Mouse (Mus musculus) effector memory CD4-positive, alpha-beta T cell, adult 5 months (primary cell): ENCODE results near the gene Lsm4. TPM values are rescaled to one million over a fixed set of nuclear protein-coding genes. Genes with fewer than 3 reads are reported as not detected.

Source experiments
- polyA plus RNA-seq: library from polyadenylated mRNA; unstranded; fragments of 100-300 nt; shearing (Covaris generic); gene quantifications from one replicate; pipeline ENCODE4 v1.2.1, GENCODE M21; 2017

The Lsm4 gene
- polyA plus RNA-seq = 250 TPM

GRCm38 (mm10) chr8:70673079-70673856, at the start of gene Lsm4:
Gene Lsm4 (plus strand): TSS chr8:70673248.

DNA sequence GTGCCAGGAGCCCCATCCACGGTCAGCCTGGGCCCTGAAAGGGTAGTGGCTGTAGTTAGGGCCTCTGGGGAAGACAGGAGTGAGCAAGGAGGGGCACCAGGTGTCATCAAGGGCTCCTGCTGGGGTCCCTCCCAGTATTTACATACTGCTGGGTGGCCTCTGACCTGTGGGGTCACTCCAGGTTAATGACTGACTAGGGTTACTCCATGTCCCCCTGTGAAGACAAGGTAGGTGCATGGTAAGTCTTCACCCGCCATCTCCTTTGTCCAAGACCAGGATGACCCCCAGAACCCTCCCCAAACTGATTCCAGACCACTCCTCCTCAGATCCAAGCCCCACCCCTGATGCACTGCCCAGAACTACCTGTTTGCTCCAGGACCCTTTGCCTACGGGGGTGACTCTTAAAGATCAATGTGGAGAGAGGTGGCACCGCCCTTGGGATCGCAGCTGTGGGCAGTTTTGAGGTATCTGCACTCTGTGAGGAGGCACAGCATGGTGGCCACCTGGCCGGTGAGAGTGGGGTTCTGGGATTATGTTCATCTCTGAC, 40.6 kb upstream of the Lsm4 start, which contains the start of gene Gdf15:
TSS of gene Gdf15 (minus strand) at position 111 of the 547 bp plus-strand sequence.

GRCm38 (mm10) chr8:70660273-70660725, 12.7 kb upstream of the Lsm4 start, which contains the start of gene Pgpep1:
Gene Pgpep1 (minus strand): TSS chr8:70660388.

DNA sequence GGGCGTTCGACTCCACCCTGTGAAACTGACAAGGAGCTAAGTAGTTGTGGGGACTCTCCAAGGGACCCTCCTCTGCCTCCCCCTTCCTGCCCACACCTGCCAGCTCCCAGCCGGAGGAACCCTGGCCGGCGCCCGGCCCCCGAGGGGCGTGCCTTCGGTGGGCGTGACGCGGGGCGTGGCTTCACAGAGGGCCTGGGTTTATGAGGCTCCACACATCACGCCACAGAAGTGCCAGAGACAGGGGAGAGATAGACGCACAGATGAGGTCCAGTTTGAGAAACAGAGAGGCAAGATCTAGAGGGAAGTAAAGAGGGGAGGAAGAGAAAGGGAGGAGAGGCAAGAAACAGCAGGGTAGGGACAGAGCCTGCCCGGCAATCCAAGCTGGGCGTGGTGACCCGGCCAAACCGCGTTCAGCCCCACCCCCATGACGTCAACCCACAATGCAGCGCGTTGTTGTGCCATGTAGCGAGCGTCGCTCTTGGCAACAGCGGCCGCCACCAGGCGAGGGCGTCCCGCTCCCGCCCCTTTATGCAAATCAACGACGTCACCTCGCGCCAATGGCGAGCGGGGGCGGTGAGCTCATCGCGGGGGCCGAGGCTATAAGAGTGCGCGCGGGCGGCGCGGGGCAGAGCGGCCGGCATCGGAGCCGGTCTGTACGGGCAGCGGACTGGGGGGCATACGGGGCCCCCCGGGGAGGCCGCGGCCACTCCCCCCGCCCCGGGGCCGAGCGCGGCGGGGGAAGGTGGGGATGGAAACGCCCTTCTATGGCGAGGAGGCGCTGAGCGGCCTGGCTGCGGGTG, 25.5 kb downstream of the Lsm4 start, which contains the start of gene Jund:
TSS of gene Jund (plus strand) at position 640 of the 800 bp plus-strand sequence.

DNA sequence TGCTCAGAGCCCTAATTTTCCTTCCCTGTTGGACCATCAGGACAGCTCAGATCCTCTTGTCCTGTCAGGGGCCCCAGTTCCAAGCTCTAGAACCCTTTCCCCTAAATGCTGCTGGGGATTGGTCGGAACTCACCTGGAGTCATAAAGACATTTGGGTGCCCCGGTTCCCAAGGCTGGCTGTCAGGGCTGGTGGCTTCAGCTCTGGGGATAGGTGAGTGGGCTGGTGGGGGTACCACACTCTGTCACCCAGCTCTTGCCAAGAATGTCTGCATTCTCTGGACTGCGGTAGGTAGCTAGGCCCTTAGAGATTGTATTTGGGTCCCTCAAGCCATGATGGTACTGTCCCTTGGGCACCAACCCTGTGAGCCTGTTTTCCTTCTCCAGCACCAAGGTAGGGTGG, 30.2 kb downstream of the Lsm4 start, which contains the start of gene Iqcn:
TSS of gene Iqcn (plus strand) at position 171 of the 400 bp plus-strand sequence.

GRCm38 (mm10) chr8:70718297-70718696, 45.2 kb downstream of the Lsm4 start, which contains the start of gene Gm3336:
Gene Gm3336 (plus strand): TSS chr8:70718543.

DNA sequence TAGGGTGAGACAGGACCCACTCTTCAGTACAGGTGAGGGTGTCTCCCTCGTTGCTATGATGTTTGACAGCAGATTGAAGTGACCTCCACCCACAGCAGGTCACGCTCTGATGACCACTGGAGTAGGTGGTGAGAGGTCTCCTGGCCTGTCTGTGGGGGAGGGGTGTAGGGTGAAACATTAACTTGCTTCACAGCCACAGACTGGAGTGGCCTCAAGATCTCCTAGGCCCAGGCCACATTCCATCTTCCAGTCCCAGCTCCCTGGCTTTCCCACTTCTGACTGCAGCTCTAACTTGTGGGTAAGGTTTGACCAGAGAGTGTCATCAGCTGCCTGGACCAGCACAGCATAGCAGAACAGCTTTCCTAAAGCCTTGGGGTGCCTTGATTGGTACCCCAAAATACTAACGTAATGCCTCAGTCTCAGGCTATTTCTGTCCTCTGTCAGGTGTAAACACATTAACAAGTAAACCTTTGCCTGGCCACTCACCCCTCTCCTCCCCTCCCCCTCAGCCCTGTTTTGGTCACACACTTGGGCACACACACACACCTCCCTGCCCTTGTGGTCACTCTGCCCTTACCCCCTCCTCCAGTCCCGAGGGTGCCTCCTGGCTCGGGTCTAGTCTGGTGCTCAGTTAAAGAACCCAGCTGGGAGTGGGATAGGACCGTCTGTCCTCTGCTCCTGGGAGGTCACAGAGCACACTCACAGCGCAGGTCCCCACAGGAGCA, 50.6 kb downstream of the Lsm4 start, which contains the start of gene Pde4c:
TSS of gene Pde4c (plus strand) at position 235 of the 725 bp plus-strand sequence.

Other genes with a start within 250 kb of the Lsm4 start
- gene Crtc1, start 233.7 kb upstream of the Lsm4 start, polyA plus RNA-seq = 11.2 TPM
- gene Klhl26, start 196.3 kb upstream of the Lsm4 start, polyA plus RNA-seq = 11.5 TPM
- not detected for gene Tmem59l, start 185.9 kb upstream of the Lsm4 start, polyA plus RNA-seq
- not detected for gene Crlf1, start 180.1 kb upstream of the Lsm4 start, polyA plus RNA-seq
- gene Rex1bd, start 166.5 kb upstream of the Lsm4 start, polyA plus RNA-seq = 64.7 TPM
- 1,340 TPM for gene Uba52, start 162.4 kb upstream of the Lsm4 start, polyA plus RNA-seq
- 349 TPM for gene Fkbp8, start 145.5 kb upstream of the Lsm4 start, polyA plus RNA-seq
- gene Kxd1, start 145.3 kb upstream of the Lsm4 start, polyA plus RNA-seq = 64.6 TPM
- gene Ell, start 133.8 kb upstream of the Lsm4 start, polyA plus RNA-seq = 37.6 TPM
- 84.8 TPM for gene Isyna1, start 78.9 kb upstream of the Lsm4 start, polyA plus RNA-seq
- 113 TPM for gene Ssbp4, start 64.4 kb upstream of the Lsm4 start, polyA plus RNA-seq
- 0.26 TPM for gene Lrrc25, start 57.1 kb upstream of the Lsm4 start, polyA plus RNA-seq
- not detected for gene Gdf15, start 40.8 kb upstream of the Lsm4 start, polyA plus RNA-seq
- 1.1 TPM for gene Pgpep1, start 12.9 kb upstream of the Lsm4 start, polyA plus RNA-seq
- 1,956 TPM for gene Jund, start 25.7 kb downstream of the Lsm4 start, polyA plus RNA-seq
- gene Iqcn, start 30.2 kb downstream of the Lsm4 start, polyA plus RNA-seq = 0.11 TPM
- gene Gm3336, start 45.3 kb downstream of the Lsm4 start, polyA plus RNA-seq = not detected
- not detected for gene Pde4c, start 50.5 kb downstream of the Lsm4 start, polyA plus RNA-seq
- gene Rab3a, start 81.4 kb downstream of the Lsm4 start, polyA plus RNA-seq = 2.3 TPM
- 35.0 TPM for gene Mpv17l2, start 87.7 kb downstream of the Lsm4 start, polyA plus RNA-seq
- 19.7 TPM for gene Pik3r2, start 103.5 kb downstream of the Lsm4 start, polyA plus RNA-seq
- gene Mast3, start 131.8 kb downstream of the Lsm4 start, polyA plus RNA-seq = 102 TPM
- 29.0 TPM for gene Il12rb1, start 135.2 kb downstream of the Lsm4 start, polyA plus RNA-seq
- 27.6 TPM for gene Arrdc2, start 166.5 kb downstream of the Lsm4 start, polyA plus RNA-seq
- not detected for gene Kcnn1, start 190.0 kb downstream of the Lsm4 start, polyA plus RNA-seq
- 58.5 TPM for gene Ccdc124, start 200.7 kb downstream of the Lsm4 start, polyA plus RNA-seq
- gene Slc5a5, start 219.5 kb downstream of the Lsm4 start, polyA plus RNA-seq = not detected
- 6,861 TPM for gene Rpl18a, start 224.2 kb downstream of the Lsm4 start, polyA plus RNA-seq
- 51.3 TPM for gene Map1s, start 232.7 kb downstream of the Lsm4 start, polyA plus RNA-seq